Mouse (Mus musculus) heart, embryonic 16.5 days (tissue): ENCODE measurements around the gene Defb36. TPM values are rescaled to one million over a fixed set of nuclear protein-coding genes. Genes with fewer than 3 reads are reported as not detected.

Experiments
- ATAC-seq: fragments of 200-750 bp; cut with Nextera tagmentation; replicated peaks from 2 replicates; pipeline ENCODE4 v1.8.0; 2017; ENCODE audit warnings: moderate number of reproducible peaks; ENCODE audit not compliant: insufficient read depth, low FRiP score; ENCODE audit errors: extremely low read depth
- H3K27ac ChIP-seq: fragments of 300-500 bp; sonication (generic); 2 replicates; pipeline ENCODE4 v1.5.1; 2014; ENCODE audit warnings: mild to moderate bottlenecking, low read length, control low read depth, moderate library complexity
- H3K27me3 ChIP-seq: fragments of 300-500 bp; sonication (generic); 2 replicates; pipeline ENCODE4 v1.6.1; 2014; ENCODE audit warnings: low read length, mixed read lengths; ENCODE audit not compliant: control insufficient read depth, insufficient read depth
- H3K36me3 ChIP-seq: fragments of 300-500 bp; sonication (generic); 2 replicates; pipeline ENCODE4 v1.6.1; 2014; ENCODE audit not compliant: control insufficient read depth, insufficient read depth
- H3K4me1 ChIP-seq: fragments of 300-500 bp; sonication (generic); 2 replicates; pipeline ENCODE4 v1.6.1; 2014; ENCODE audit warnings: low read length, mixed read lengths; ENCODE audit not compliant: control insufficient read depth, insufficient read depth
- H3K4me2 ChIP-seq: fragments of 300-500 bp; sonication (generic); 2 replicates; pipeline ENCODE4 v1.6.1; 2014; ENCODE audit warnings: low read depth, mild to moderate bottlenecking, control low read depth, low read length
- H3K4me3 ChIP-seq: fragments of 300-500 bp; sonication (generic); 2 replicates; pipeline ENCODE4 v1.5.1; 2014; ENCODE audit warnings: mild to moderate bottlenecking, control low read depth, low read length
- H3K9ac ChIP-seq: fragments of 300-500 bp; sonication (generic); 2 replicates; pipeline ENCODE4 v1.6.1; 2014; ENCODE audit warnings: low read length, control low read depth
- H3K9me3 ChIP-seq: fragments of 300-500 bp; sonication (generic); replicated peaks from 2 replicates; pipeline ENCODE4 v1.6.1; 2016; ENCODE audit warnings: low read length; ENCODE audit not compliant: control insufficient read depth
- WGBS: fragments of 180-500 bp; shearing (Covaris S2); extraction: QIAGEN DNeasy Blood & Tissue Kit; methylation state at CpG from one replicate; pipeline ENCODE4 v1.1.7; 2014; 5-methylcytosine and 5-hydroxymethylcytosine counted together
- polyA plus RNA-seq: library from polyadenylated mRNA; unstranded; fragments of >200 nt; fragmentation: Nextera tagmentation; extraction: Ambion mirVana; gene quantifications from 2 replicates; pipeline ENCODE4 v1.2.1, GENCODE M21; 2015

The Defb36 gene
- polyA plus RNA-seq, 1 experiment from 2014 or later, result not detected

DNA sequence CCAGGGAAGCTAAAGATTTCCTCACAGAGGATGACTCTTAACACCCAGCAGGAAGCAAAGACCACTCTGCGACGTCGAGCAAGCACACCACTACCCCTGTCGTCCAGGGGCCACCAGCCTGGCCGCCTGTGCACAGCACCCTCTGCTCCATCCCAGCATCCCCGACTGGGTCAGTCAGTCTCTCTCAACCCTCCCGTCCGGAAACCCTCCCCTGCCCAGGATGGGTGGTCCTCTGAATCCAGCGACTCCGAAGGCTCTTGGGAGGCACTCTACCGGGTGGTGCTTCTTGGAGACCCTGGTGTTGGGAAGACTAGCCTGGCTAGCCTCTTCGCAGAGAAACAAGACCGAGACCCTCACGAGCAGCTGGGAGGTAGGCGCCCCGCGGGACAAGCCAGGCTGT, 23.9 kb downstream of the Defb36 start:
- Histone ChIP-seq H3K36me3 (no peaks in the 10 kb centered on the region; the same call in 1 of the 2 replicates), H3K9ac (peak overlapping the region; percentile 76; the same call in 1 of the 2 replicates), H3K9me3 (no peaks in the 10 kb centered on the region), H3K4me1 (peaks cover 14% of the 10 kb centered on the region), H3K27ac (no peak overlapping the region), H3K4me2 (peak overlapping the region; percentile 74), H3K4me3 (peak overlapping the region; percentile 61), H3K27me3 (peaks cover 28% of the 10 kb centered on the region)
- 38% methylated on average over 17 of the region's 17 CpGs for WGBS
- no peak for ATAC-seq

DNA sequence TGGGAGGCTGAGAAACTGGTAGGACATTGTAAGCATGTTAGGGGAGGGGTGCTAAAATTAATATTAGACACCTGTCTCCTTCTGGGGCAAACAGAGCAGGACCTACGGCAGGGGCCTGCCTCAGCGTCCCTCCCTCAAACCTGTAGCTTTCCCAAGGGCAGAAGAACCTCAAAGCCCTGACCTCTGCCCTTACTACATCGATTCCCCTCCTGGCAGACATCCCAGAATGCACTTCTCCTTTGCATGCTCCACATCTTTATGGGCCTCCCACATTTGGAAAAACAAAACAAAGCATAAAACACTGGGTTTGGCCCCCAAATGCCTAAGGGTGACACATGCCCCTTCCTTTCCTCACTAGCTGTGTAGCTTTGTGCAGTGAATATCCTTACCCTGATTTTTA, 25.1 kb downstream of the Defb36 start:
- Histone ChIP-seq H3K4me3 (peak overlapping the region; percentile 6; the same call in 1 of the 2 replicates), H3K9ac (no peak overlapping the region), H3K4me1 (peaks cover 17% of the 10 kb centered on the region), H3K9me3 (no peaks in the 10 kb centered on the region), H3K27ac (no peak overlapping the region), H3K36me3 (no peaks in the 10 kb centered on the region; the same call in 1 of the 2 replicates), H3K27me3 (peaks cover 28% of the 10 kb centered on the region), H3K4me2 (peak overlapping the region; percentile 74)
- 60% methylated on average over 3 of the region's 3 CpGs for WGBS
- ATAC-seq, result no peak

DNA sequence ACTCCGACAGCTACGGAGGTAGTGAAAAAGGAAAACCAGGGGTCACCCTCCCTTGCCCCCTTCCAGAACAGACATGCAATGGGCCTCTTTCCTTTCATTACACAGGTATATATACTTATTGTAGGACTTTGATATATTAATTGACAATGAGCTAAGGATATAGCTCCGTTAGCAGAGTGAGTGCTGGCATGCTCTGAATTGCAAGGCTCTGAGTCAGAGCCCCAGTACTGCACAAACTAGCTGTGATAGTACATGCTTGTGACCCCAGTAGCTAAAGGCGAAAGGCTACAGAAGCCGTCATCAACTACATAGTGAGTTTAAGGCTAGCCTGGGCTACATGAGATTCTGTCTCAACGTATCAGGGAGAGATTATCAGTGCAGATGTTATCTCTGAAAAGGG, 25.8 kb downstream of the Defb36 start:
- no peak for ATAC-seq
- H3K27me3 ChIP-seq, result peaks cover 30% of the 10 kb centered on the region
- H3K27ac ChIP-seq, result no peak overlapping the region
- no peak overlapping the region for H3K9ac ChIP-seq
- no peaks in the 10 kb centered on the region; the same call in 1 of the 2 replicates for H3K36me3 ChIP-seq
- H3K4me1 ChIP-seq, result peaks cover 17% of the 10 kb centered on the region
- peak overlapping the region; percentile 74; the same call in 1 of the 2 replicates for H3K4me2 ChIP-seq
- H3K4me3 ChIP-seq, result no peak overlapping the region
- H3K9me3 ChIP-seq, result no peaks in the 10 kb centered on the region
- WGBS, result 65% methylated on average over 6 of the region's 6 CpGs

DNA sequence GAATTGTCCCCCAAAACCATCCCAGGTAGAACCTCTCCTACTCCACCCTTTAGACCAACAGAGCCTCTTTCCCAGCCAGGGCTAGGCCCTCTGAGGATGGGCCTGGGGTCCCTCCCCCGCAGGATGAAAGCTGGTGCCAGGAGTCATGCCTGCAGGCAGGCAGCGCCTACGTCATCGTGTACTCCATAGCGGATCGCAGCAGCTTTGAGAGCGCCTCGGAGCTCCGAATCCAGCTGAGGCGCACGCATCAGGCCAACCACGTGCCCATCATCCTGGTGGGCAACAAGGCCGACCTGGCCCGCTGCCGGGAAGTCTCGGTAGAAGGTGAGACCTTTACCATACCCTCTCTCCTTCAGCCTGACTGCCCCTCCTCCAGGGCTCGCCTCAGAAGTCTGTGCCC, 29.2 kb downstream of the Defb36 start:
- no peak for ATAC-seq
- WGBS, result 23% methylated on average over 17 of the region's 17 CpGs
- peak overlapping the region; percentile 46 for H3K4me2 ChIP-seq
- H3K36me3 ChIP-seq, result no peaks in the 10 kb centered on the region; the same call in 1 of the 2 replicates
- H3K9me3 ChIP-seq, result no peaks in the 10 kb centered on the region
- peaks cover 18% of the 10 kb centered on the region for H3K4me1 ChIP-seq
- H3K27ac ChIP-seq, result no peak overlapping the region; the same call in 1 of the 2 replicates
- H3K27me3 ChIP-seq, result peaks cover 7% of the 10 kb centered on the region
- H3K4me3 ChIP-seq, result peak overlapping the region; percentile 3; the same call in 1 of the 2 replicates
- peak overlapping the region; percentile 2; the same call in 1 of the 2 replicates for H3K9ac ChIP-seq

DNA sequence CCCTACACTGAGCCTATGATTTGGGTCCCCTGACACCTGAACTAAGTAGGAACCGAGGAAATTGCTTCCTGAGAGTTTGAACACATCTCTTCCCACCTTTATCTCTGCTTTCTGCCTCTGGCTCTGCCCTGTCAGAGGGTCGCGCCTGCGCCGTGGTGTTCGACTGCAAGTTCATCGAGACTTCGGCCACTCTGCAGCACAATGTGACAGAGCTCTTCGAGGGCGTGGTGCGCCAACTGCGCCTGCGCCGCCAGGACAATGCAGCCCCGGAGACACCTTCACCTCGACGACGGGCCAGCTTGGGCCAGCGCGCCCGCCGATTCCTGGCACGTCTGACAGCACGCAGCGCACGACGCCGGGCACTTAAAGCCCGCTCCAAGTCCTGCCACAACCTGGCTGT, 30.2 kb downstream of the Defb36 start:
- 58% methylated on average over 29 of the region's 29 CpGs for WGBS
- Histone ChIP-seq H3K4me2 (no peak overlapping the region), H3K36me3 (no peaks in the 10 kb centered on the region; the same call in 1 of the 2 replicates), H3K27ac (no peak overlapping the region), H3K4me1 (peaks cover 18% of the 10 kb centered on the region), H3K9ac (no peak overlapping the region), H3K4me3 (no peak overlapping the region), H3K9me3 (no peaks in the 10 kb centered on the region), H3K27me3 (peaks cover 2% of the 10 kb centered on the region; the same call in 1 of the 2 replicates)
- ATAC-seq, result no peak

DNA sequence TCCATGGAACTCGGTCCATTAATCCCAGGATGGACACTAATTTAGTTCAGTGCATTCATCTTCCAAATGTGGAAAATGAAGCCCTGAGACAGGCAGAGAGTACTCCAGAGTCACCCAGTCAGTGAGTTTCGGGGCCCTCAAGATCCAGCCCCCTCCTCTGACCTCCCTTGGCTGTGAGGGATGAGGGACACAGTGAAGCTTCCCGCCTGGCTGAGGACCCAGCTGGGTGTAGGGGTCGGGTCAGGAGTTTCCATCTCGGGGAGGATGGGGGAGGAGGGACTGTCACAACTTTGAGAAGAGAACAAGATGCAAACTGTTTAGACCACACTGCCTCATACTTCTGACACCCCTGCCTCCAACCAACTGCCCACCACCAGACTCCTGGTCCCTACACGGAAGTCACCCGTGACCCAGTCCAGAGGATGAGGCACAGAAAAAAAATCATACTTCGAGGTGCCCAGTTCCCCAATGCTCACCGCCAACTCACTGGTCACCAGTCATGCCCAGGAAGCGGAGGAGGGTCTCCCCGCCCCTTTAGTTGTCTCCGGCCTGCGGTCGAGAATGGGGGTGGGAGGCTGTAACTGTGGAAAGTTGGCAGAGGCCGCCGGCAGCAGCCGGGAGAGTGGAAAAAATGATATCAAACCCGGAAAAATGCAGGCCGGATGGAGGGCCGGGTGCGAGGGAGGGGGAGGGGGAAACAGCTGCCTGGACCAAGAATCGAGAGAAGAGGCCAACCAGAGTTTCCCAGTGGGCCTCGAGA, 32.3 kb downstream of the Defb36 start:
- WGBS, result 60% methylated on average over 23 of the region's 23 CpGs
- H3K4me1 ChIP-seq, result peaks cover 18% of the 10 kb centered on the region
- no peaks in the 10 kb centered on the region for H3K9me3 ChIP-seq
- 0 out of 2 replicates have a peak overlapping the region, but pooled peaks have one; percentile 23 for H3K4me2 ChIP-seq
- no peaks in the 10 kb centered on the region for H3K36me3 ChIP-seq
- H3K27ac ChIP-seq, result peak overlapping the region; percentile 86
- H3K4me3 ChIP-seq, result no peak overlapping the region
- peak; percentile 73 for ATAC-seq
- 0 out of 2 replicates have a peak, but pooled peaks cover 2% of the 10 kb centered on the region for H3K27me3 ChIP-seq
- 0 out of 2 replicates have a peak overlapping the region, but pooled peaks have one; percentile 32 for H3K9ac ChIP-seq

DNA sequence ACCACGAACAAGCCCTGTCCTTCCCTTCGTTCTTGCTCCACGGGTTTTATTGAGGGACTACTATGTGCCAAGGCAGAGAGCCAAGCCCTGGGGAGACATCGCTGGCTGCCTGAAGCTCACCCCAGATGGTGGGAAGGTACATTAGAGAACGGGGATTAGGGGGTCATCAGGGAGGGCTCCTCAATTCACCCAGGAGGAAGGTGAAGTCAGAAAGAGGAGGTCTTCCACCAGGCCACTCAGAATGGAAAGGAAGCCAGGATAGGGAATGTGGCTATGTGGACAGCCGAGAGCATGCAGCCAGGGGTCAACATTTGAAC, 32.8 kb downstream of the Defb36 start:
- no peak for ATAC-seq
- H3K9me3 ChIP-seq, result no peaks in the 10 kb centered on the region
- WGBS, result 71% methylated on average over 6 of the region's 6 CpGs
- no peak overlapping the region for H3K4me3 ChIP-seq
- H3K27me3 ChIP-seq, result 0 out of 2 replicates have a peak, but pooled peaks cover 2% of the 10 kb centered on the region
- H3K36me3 ChIP-seq, result no peaks in the 10 kb centered on the region
- peak overlapping the region; percentile 86 for H3K27ac ChIP-seq
- H3K4me1 ChIP-seq, result peaks cover 18% of the 10 kb centered on the region
- 0 out of 2 replicates have a peak overlapping the region, but pooled peaks have one; percentile 23 for H3K4me2 ChIP-seq
- H3K9ac ChIP-seq, result no peak overlapping the region

DNA sequence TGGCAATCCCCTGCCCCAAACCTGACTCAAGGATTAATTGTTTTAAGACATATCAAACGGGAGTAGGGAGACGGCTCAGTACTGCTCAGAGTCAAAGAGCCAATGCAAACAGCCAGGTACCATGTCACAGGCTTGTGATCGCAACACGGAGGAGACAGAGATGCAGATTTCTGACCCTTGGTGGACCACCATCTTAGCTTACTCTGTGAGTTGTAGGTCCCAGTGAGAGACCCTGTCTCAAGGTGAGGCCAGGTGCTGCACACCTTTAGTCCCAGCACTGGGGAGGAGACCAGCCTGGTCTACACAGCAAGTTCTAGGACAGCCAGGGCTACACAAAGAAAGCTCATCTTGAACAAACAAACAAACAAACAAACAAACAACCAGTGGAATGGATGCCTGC, 33.3 kb downstream of the Defb36 start:
- H3K9ac ChIP-seq, result no peak overlapping the region
- no peaks in the 10 kb centered on the region for H3K36me3 ChIP-seq
- no peak for ATAC-seq
- no peak overlapping the region for H3K4me3 ChIP-seq
- WGBS, result 79% methylated on average over 4 of the region's 4 CpGs
- no peaks in the 10 kb centered on the region for H3K9me3 ChIP-seq
- H3K27ac ChIP-seq, result peak overlapping the region; percentile 86
- 0 out of 2 replicates have a peak, but pooled peaks cover 2% of the 10 kb centered on the region for H3K27me3 ChIP-seq
- H3K4me1 ChIP-seq, result peaks cover 18% of the 10 kb centered on the region
- no peak overlapping the region for H3K4me2 ChIP-seq

DNA sequence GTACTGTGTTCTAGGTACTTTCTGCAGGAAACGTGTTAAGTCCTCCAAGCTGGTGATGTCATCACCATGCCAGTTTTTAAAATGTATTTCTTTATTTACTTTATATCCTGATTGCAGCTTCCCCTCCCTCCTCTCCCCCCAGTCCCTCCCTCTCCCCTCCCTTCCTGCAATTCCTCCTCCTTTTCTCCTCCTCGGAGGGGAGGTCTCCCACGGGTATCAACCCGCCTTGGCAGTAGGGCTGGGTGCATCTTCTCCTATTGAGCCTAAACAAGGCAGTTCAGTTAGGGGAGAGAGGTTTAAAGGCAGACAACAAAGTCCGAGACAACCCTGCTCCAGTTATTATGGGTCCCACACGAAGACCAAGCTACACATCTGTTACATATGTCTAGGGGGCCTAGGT, 34.7 kb downstream of the Defb36 start:
- Histone ChIP-seq H3K27me3 (0 out of 2 replicates have a peak, but pooled peaks cover 2% of the 10 kb centered on the region), H3K4me1 (peaks cover 11% of the 10 kb centered on the region), H3K4me3 (no peak overlapping the region), H3K36me3 (no peaks in the 10 kb centered on the region), H3K9ac (no peak overlapping the region), H3K27ac (peak overlapping the region; percentile 68), H3K9me3 (no peaks in the 10 kb centered on the region), H3K4me2 (no peak overlapping the region)
- WGBS, result 57% methylated on average over 6 of the region's 6 CpGs
- no peak for ATAC-seq
